Mouse (Mus musculus): Measurements from ENCODE around the gene Tfcp2.

Tfcp2 gene

GRCm38 (mm10) chr15:100551326-100552307 is at the start of gene Tfcp2:
TSS of gene Tfcp2 (minus strand) at chr15:100552008.
- in situ Hi-C loops (cut with MboI, MseI) = no loop called here

DNA sequence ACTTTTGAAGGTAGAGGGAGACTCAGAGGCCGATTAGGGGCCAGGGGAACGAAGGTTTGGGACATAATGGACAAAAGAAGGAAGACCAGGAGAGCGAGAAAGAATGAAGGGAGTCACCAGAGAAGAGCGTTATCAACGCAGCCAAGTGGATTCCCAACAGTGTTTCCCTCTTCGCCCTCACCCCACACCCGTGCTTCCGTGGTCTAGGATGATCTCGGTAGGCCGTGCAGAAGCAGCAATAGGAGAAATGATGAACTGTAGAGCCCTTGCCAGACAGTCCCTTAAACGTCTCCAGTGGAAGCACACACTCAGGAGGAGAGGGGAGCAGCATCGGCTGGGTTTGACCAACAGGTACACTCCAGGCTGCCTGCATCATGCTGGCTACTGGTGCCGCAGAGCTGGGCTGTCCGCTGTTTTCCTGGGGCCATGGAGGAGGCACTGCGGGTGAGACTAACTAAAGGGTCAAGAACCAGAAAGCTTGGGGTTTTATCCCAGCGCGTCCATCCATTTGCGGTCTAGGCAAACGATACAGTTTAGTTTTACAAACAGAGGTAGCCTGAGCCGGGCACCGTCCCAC is 49.0 kb upstream of the Tfcp2 start:
- in situ Hi-C loops (cut with MboI, MseI) = no loop called here

DNA sequence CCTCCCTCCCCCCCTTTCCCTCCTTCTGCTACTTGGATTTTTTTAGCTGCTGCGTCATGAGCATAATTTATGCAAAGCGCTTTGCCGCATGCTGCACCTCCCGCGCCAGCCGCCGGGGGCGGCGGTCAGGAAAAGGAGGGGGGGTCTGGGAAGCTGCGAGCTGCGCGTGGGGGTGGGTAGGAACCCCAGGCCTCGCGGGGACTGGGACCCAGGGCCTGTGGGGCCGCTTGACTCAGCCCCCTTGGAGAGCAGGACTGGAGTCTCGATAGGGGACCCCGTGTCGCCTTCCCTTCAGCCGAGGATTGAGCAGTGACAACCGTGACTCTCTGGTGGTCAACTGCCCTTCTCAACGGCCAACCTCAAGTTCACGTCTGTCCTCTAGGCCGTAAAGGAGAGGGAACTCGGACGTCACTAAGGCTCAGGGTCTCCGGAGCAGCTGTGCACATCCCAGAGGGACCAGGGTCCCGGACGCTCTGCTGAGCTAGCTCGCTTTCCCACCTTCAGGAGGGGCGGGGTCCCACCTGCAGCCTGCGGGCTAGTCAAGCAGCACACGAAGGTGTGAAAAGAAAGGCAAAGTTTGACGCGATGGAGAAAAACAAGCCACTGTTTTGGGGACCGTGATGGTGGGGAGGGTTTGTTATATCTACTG is 48.4 kb upstream of the Tfcp2 start:
- in situ Hi-C loops (cut with MboI, MseI) = no loop called here

GRCm38 (mm10) chr15:100599276-100600046 is 47.7 kb upstream of the Tfcp2 start, which contains the start of gene Pou6f1:
TSS of gene Pou6f1 (minus strand) at chr15:100599984.
- in situ Hi-C loops (cut with MboI, MseI) = no loop called here

GRCm38 (mm10) chr15:100598883-100599275 is 47.1 kb upstream of the Tfcp2 start:
- in situ Hi-C loops (cut with MboI, MseI) = no loop called here

- in situ Hi-C loops (cut with MboI, MseI) = no loop called here
These were observed 46.6 kb upstream of the Tfcp2 start for GRCm38 (mm10) chr15:100598287-100598882.

GRCm38 (mm10) chr15:100592817-100593216 is 41.0 kb upstream of the Tfcp2 start:
- in situ Hi-C loops (cut with MboI, MseI) = no loop called here

- in situ Hi-C loops (cut with MboI, MseI) = no loop called here
These were observed 38.6 kb upstream of the Tfcp2 start for GRCm38 (mm10) chr15:100590436-100590835.

DNA sequence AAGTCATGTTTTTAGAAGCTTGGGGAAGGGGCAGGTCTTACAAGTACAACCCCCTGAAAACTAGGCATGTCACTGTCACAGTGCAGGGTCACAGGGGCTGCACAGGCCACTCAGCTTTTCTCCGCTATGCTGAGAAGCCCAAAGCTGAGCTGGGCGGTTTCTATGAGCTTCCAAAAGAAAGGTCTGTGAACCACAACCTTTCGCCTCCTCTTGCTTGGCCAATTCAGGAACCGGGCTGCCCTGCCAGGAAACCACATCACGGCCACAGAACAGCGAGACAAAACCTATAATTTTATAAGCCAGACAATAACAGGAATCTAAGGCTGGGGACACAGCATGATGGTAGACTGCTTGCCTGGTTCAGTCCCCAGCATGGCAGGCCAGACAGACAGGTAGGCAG is 36.5 kb upstream of the Tfcp2 start:
- in situ Hi-C loops (cut with MboI, MseI) = no loop called here

GRCm38 (mm10) chr15:100587166-100587565 is 35.4 kb upstream of the Tfcp2 start:
- in situ Hi-C loops (cut with MboI, MseI) = no loop called here

DNA sequence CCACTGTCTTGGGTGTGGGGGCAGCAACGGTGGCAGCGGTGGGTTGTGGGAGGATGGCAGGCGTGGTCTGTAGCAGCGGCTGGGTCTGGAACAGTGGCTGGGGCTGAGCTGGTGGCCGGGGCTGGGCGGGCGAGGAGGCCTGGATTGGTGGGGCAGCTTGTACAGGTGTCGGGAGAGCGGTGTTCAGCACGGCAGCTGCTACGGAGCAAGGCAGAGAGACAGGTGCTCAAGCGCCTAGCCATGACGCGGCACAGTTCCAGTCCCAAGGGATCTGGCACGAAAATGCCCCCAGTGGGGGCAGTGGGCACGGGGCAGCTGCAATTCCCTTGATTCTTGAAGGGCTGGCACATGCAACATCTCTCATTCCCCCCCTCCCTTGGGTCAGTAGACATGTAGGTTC is 34.1 kb upstream of the Tfcp2 start:
- in situ Hi-C loops (cut with MboI, MseI) = no loop called here

- in situ Hi-C loops (cut with MboI, MseI) = no loop called here
These were observed 28.3 kb upstream of the Tfcp2 start for GRCm38 (mm10) chr15:100580108-100580507.

- in situ Hi-C loops (cut with MboI, MseI) = no loop called here
These were observed 26.2 kb upstream of the Tfcp2 start for GRCm38 (mm10) chr15:100577972-100578371.

GRCm38 (mm10) chr15:100576810-100577209 is 25.0 kb upstream of the Tfcp2 start:
- in situ Hi-C loops (cut with MboI, MseI) = no loop called here

GRCm38 (mm10) chr15:100576392-100576791 is 24.6 kb upstream of the Tfcp2 start:
- in situ Hi-C loops (cut with MboI, MseI) = no loop called here

DNA sequence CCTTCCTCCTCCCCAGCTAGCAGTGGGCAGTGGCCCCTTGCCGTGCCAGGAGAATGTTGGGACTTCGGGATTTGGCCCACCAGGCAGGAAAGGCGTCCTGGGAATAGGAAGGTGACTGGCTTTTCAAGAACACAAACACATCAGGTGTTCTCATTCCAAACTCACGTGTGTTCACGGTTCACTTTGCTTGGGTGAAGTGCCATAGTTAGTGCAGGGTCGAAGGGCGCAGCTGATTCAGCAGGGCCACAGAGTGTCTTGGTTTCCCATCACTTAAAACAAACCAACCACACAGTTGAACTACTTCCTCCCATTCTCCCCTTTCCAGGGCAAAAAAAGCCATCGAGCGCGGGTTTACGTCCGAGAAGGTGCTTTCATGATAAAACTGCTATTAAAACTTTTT is 23.6 kb upstream of the Tfcp2 start:
- in situ Hi-C loops (cut with MboI, MseI) = no loop called here

- in situ Hi-C loops (cut with MboI, MseI) = no loop called here
These were observed 22.6 kb upstream of the Tfcp2 start for GRCm38 (mm10) chr15:100574378-100574777.

DNA sequence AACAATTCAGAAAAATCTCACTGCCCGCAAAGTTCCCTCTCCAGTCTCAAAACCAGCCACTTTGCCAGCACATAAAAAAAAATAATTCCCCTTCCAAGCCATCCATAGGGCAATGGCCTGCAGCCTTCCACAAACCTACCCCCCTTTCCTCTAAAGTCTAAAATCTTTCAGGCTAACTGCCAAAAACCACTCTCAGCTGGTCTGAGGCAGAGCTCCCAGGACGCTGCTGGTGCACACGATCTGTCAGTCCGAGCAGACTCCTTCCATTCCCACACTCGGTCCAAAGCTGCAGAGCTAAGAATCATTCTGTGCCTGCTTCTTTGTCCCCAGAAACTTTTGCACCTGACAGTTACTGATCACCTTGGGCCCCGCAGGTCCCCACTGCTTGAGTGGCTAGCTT is 22.1 kb upstream of the Tfcp2 start:
- in situ Hi-C loops (cut with MboI, MseI) = no loop called here

GRCm38 (mm10) chr15:100569239-100569638 is 17.4 kb upstream of the Tfcp2 start:
- in situ Hi-C loops (cut with MboI, MseI) = no loop called here

DNA sequence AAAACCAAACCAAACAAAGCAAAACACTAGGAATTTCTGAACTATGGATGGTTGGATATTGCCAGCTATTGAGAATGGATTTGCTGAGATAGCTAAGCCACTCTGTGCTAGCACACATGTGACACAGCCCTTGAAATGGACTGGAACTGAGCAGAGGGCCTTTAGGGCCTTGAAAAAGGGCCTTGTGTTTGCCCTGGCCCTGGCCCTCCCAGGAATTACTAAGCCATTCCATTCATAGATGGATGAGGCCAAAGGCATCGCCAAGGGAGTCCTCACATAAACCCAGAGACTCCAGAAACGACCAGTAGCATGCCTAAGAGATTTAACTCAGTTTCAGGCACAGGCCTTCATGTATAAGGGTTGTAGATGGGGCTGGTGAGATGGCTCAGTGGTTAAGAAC is 14.7 kb upstream of the Tfcp2 start:
- in situ Hi-C loops (cut with MboI, MseI) = no loop called here

DNA sequence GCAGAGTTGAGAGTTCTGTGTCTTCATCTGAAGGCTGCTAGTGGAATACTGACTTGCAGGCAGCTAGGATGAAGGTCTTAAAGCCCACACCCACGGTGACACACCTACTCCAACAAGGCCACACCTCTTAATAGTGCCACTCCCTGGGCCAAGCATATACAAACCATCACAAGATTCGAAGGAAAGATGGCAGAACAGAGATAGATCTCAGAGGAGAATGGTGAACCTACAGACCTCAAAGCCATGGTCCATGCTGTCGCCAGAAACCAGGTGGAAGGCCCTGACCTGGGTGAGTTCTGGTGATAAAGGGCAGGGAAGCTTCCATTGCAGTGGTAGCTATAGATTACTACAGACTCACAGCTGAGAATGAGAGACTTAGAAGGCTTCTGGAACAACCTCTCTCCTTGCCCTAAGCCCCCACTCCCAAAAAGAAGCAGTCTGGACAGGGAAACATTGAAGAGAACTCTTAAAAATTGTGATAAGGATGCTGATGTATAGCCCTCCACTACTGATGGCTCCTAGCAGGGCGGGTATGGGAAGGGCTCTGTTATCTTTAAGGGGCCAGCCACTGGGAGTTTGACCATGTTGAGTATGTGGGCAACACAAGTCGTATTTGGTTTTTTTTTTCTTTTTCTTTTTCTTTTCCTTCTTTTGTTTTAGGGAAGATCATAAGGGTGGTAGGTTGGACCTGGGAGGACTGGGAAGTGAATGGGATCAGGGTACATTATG is 6.1 kb upstream of the Tfcp2 start:
- in situ Hi-C loops (cut with MboI, MseI) = no loop called here

All from T-helper 2 cell (primary cell).